Mouse (Mus musculus): ENCODE measurements around the gene Coro6.

DNA sequence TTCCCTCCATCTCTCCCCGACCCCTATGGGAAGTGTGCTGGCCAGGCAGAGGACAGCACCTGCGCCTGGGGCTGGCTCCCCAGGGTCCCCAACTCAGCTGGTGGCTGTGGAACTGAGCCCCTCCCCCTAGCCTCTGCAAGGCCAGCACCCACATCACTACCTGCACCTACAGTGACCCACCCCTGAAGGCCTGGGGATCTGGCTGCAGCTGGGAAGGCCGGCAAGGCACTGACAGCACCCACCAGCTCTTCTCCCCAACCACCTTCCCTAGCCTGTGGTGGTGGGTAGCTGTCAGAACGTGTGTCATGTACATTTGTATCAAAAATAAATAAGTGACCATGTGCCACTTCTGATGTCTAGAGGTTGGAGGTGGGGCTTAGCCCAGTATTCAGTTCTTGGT, 45.2 kb downstream of the Coro6 start:
- TF ChIP-seq TCF12 (IDR thresholded peaks at IDR 0.05; ENCODE audit: insufficient read depth, poor library complexity, severe bottlenecking): no peak
- TF ChIP-seq POLR2AphosphoS2 (IDR thresholded peaks at IDR 0.05; ENCODE audit: insufficient read length, low read depth): peak; percentile 20
- no peak for TF ChIP-seq POLR2A (IDR thresholded peaks at IDR 0.05; ENCODE audit: insufficient read length, low read depth)
- no peak for TF ChIP-seq MAX (IDR thresholded peaks at IDR 0.05; ENCODE audit: low read depth)
- TF ChIP-seq USF1 (IDR thresholded peaks at IDR 0.05; ENCODE audit: low read depth): no peak
- no peak for TF ChIP-seq MYOD1 (IDR thresholded peaks at IDR 0.05; ENCODE audit: control insufficient read depth in 1 of 3, insufficient read length in 2 of 3, low read depth in 2 of 3)
- no peak for TF ChIP-seq E2F4 (IDR thresholded peaks at IDR 0.05; ENCODE audit: insufficient read depth)
- no peak for TF ChIP-seq MYOG (IDR thresholded peaks at IDR 0.05; ENCODE audit: control insufficient read depth in 1 of 3, insufficient read depth in 1 of 3, insufficient read length in 2 of 3, low read depth in 2 of 3)
- no peak for TF ChIP-seq REST (IDR thresholded peaks at IDR 0.05; ENCODE audit: insufficient read depth, insufficient read length)
